Mouse (Mus musculus) megakaryocyte-erythroid progenitor cell, adult 5 weeks (primary cell): ENCODE measurements around the gene Rab1b. TPM values are rescaled to one million over a fixed set of nuclear protein-coding genes. Genes with fewer than 3 reads are reported as not detected.

Source experiments
- polyA plus RNA-seq: library from polyadenylated mRNA; stranded (reverse); fragments of >175 nt; gene quantifications from 2 replicates; pipeline ENCODE4 v1.2.3, GENCODE M21; 2012

Rab1b gene
- 262 and 300 TPM in 2 replicates for polyA plus RNA-seq

DNA sequence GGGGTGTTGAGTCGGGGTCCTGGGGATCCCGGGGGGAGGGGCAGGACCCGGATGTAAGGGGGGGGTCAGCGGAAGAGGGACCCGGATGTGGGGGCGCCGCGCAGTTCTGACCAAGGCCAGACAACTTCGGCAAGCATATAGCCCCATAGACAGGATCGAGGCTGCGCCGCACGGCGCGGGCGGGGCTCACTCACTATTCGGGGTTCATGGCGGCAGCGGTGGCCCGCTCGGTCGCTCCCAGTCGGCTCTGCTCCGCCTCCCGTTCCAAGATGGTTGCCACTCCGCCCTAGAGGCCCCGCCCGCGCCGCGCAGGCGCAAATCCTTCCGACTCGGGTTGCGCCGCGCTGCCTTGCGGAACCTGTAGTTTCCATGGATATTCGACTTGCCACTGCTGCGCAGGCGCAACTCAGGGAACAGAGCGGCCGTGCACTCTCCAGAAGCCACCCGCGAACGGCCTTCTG is at the start of gene Rab1b:
Gene Rab1b, minus strand, starts transcription at position 342 of the 461 bp plus-strand sequence.

DNA sequence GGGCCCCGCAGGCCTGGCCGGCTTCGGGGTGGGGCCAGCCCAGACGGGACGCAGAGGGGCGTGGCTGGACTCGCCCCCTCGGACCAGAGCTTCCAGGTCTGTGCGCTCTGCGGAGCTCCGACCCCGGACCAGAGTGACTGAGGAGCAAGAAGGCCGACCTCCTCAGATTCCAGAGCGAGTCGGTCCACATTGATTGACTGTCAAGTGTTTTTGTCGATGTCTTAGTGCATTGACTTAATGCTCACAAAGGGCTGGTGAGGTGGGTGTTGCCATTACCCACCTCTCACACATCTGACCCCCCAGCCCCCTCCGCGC is 11.5 kb upstream of the Rab1b start, which contains the start of gene Klc2:
Gene Klc2, minus strand, starts transcription at position 177 of the 315 bp plus-strand sequence.

DNA sequence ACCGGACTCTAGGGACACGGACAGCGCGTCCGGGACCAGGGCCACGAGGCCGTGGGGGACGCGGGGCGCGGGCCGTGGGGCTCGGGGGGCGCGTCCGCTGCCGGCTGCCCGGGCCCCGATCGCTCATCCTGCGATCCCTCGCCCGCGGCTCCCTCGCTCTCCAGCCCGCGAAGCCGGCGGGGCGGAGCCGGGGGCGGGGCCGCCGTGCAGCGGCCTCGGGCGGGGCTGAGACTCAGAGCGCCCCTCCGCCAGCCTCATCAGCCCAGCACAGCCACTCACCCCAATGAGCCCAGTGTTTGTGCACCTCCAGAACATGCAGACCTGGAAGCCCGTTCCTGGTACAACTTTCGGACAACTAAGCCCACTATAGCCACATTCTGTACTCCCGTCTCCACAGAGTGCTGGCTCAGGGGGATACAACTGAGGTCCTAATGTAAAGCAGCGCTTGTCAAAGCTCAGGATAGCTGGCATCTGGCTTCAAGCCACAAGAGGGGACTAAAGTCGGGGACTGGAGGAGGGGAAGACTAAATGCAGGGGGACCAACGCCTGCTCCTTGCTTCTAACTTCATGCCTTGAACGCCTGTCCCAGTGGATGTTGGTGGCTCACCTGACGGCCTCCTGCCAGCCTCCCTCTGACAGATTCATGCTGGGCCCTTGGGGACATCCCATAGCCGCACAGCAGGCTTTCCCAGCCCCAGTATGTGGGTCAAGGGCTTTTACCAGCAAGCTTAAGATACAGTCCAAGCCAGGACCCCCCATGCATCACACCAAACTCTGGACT is 8.3 kb downstream of the Rab1b start, which contains the start of gene Cnih2:
Gene Cnih2, minus strand, starts transcription at position 159 of the 781 bp plus-strand sequence.

DNA sequence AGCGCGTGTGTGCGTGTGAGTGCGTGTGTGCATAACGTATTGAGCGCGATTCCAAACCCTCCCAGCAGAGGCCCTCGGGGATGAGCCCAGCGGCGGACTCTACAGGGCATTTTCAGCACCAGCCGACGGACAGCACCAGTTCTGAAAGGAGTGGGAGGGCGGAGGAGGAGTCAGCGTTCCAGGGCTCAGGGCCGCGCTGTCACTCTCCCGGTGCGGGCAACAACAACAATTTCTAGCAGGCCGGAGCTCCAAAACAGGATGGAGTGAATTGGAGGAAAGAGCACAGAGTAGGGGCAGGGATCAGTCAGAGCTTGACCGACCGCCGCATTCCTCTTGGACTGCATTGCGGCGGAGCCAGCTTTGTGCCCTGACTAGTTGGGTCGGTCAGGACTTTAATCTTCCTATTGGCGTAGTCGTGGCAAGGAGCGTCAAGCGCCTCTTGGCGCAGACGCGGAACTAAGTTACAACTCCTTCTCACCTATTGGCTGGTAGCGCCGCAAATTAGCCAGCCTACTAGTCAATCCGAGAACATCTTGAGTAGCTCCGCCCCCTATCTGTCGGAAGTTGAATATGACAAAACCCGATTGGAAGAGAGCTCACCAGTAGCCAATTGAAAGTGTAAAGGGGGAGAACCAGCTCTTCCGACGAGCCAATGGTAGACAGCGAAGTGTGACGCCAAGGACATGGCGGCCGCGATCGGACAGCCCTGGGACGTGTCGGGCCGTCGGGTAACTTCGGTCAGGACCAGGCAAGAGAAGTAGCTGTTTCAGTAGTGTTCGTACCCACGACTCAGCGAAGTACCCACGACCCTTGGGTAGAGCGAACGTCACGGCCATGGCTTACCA is 18.8 kb downstream of the Rab1b start, which contains the start of gene Yif1a:
Gene Yif1a, plus strand, starts transcription at position 655 of the 845 bp plus-strand sequence.

DNA sequence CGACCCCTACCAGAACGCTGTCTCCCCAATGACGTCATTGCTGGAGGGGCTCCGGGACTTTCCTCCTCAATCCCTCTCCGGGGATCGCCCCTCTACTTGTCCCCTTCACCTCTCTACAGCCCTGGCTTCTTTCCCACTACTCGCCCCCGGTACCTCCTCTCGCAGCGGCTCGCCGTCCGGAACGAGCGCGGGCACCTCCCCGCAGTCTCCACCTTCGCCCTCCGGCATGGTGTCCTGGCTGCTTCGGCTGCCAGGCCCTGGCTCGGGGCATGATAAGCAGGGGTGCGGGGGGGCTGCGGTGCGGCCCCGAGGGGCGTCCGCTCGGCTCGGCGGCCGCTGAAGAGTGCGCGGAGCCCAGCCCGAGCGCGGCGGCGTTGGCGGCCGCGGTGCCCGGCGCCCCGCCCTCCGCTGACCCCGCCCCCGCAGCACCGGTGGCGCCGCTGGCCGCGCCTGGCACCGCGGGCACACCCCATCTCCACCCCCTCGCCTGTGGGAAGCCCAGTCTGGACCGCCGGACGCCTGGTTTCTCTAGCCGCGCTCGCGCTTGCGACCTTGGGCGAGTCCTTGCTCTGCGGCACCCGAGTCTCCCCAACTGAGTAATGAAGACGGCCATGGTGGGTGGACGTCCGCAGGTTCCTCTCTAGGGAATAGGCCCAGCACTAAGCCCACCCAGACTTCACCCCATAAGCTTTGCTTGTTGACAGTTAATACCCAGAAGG is 21.6 kb downstream of the Rab1b start, which contains the start of gene Tmem151a:
Gene Tmem151a, minus strand, starts transcription at position 387 of the 719 bp plus-strand sequence.

DNA sequence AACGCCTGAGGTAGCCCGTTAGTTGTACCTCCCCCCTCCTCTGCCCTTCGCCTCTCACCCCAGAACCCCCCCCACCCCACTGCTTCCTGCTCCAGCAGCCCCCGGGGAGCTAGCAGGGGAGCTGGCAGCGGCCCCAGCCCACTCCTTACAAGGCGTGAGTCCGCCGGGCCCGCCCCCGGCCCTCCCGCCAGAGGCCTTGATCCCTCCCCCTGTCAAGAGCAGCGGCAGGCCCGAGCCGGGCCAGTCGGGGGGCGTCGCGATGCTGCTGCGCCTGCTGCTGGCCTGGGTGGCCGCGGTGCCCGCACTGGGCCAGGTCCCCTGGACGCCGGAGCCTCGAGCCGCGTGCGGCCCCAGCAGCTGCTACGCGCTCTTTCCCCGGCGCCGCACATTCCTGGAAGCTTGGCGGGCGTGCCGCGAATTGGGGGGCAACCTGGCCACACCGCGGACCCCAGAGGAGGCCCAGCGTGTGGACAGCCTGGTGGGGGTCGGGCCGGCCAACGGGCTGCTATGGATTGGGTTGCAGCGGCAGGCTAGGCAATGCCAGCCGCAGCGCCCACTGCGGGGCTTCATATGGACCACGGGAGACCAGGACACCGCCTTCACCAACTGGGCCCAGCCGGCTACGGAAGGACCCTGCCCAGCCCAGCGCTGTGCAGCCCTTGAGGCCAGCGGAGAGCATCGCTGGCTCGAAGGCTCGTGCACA is 38.9 kb downstream of the Rab1b start, which contains the start of gene Cd248:
Gene Cd248, plus strand, starts transcription at position 212 of the 703 bp plus-strand sequence.

DNA sequence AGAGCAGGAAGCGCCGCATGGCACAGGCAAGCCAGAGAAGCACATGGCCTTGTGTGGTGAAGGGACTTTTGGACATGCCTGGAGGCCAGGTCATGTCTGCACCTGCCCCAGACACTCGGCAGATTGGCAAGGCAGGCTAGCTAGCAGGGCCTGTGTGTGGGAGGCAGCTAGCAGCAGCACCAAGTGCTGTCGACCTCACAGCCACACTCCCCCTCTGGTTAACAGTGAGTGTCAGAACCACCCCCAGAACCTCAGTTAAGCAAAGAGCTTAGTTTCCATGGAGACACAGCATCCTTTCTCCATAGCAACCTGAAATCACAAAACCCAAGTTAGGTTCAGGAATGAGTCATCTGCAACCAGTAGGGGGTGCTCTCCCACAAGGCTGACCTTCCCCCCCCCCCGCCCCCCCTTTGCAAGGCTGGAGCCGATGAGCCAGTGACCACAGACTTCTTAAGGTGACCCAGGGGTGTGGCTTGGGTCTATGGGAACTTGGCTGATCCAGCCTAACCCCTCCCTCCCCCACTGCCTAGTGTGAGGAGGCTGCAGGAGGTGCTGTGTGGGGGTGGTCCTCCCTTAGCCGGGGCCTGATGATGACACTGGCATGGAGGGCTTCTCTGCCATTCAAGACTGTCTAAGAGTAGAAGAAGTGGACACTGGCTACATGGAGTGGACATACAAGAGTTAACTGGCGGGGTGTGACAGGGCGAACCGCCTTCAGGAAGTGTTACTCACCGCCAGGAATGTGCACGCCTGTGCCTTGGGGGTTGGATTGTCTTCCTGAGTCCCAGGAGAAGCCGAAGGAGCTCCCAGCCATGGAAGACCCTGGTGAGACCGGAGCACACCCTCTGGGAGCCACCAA is 56.6 kb downstream of the Rab1b start, which contains the start of gene Rin1:
Gene Rin1, plus strand, starts transcription at position 435 of the 859 bp plus-strand sequence.

Other genes starting within 250 kb of the Rab1b start
- 0.37 and 1.0 TPM in 2 replicates for gene Actn3, start 229.2 kb downstream of the Rab1b start, polyA plus RNA-seq
- gene Zdhhc24, start 228.4 kb downstream of the Rab1b start, polyA plus RNA-seq, result 2.1 and 2.3 TPM in 2 replicates
- gene Bbs1, start 200.4 kb downstream of the Rab1b start, polyA plus RNA-seq, result 2.1 and 3.6 TPM in 2 replicates
- gene Dpp3, start 178.8 kb downstream of the Rab1b start, polyA plus RNA-seq, result 66.2 and 71.5 TPM in 2 replicates
- 0.10 and 0.22 TPM in 2 replicates for gene Peli3, start 163.9 kb downstream of the Rab1b start, polyA plus RNA-seq
- gene Mrpl11, start 144.9 kb downstream of the Rab1b start, polyA plus RNA-seq, result 58.4 and 60.2 TPM in 2 replicates
- 0.10 and 0.12 TPM in 2 replicates for gene Npas4, start 116.8 kb downstream of the Rab1b start, polyA plus RNA-seq
- gene Slc29a2, start 83.2 kb downstream of the Rab1b start, polyA plus RNA-seq, result 4.3 and 5.5 TPM in 2 replicates
- gene B4gat1, start 68.2 kb downstream of the Rab1b start, polyA plus RNA-seq, result 6.1 and 9.4 TPM in 2 replicates
- 0.13 and 1.3 TPM in 2 replicates for gene AC124502.3, start 68.2 kb downstream of the Rab1b start, polyA plus RNA-seq
- gene Brms1, start 65.7 kb downstream of the Rab1b start, polyA plus RNA-seq, result 94.5 and 120 TPM in 2 replicates
- 1.2 and 1.8 TPM in 2 replicates for gene Rin1, start 56.6 kb downstream of the Rab1b start, polyA plus RNA-seq
- gene Cd248, start 39.0 kb downstream of the Rab1b start, polyA plus RNA-seq, result 0.77 and 1.7 TPM in 2 replicates
- gene Tmem151a, start 21.5 kb downstream of the Rab1b start, polyA plus RNA-seq, result 0.29 and 1.6 TPM in 2 replicates
- 17.5 and 18.7 TPM in 2 replicates for gene Yif1a, start 18.5 kb downstream of the Rab1b start, polyA plus RNA-seq
- 3.6 and 6.3 TPM in 2 replicates for gene Cnih2, start 8.6 kb downstream of the Rab1b start, polyA plus RNA-seq
- 22.7 and 28.8 TPM in 2 replicates for gene Klc2, start 11.5 kb upstream of the Rab1b start, polyA plus RNA-seq
- 28.6 and 34.9 TPM in 2 replicates for gene Pacs1, start 166.0 kb upstream of the Rab1b start, polyA plus RNA-seq
- 327 and 332 TPM in 2 replicates for gene Sf3b2, start 188.4 kb upstream of the Rab1b start, polyA plus RNA-seq
- not detected in 2 replicates for gene Gal3st3, start 191.3 kb upstream of the Rab1b start, polyA plus RNA-seq
- gene Catsper1, start 228.7 kb upstream of the Rab1b start, polyA plus RNA-seq, result not detected in 2 replicates
- gene Cst6, start 242.5 kb upstream of the Rab1b start, polyA plus RNA-seq, result 0.10 and 0.16 TPM in 2 replicates